Mouse (Mus musculus): Measurements from ENCODE around the gene Vegfb. TPM values are rescaled to one million over a fixed set of nuclear protein-coding genes. Genes with fewer than 3 reads are reported as not detected.

The Vegfb gene
- polyA plus RNA-seq (2012; rRNA removed) (46.7 and 55.7 TPM in 2 replicates), polyA plus RNA-seq (2014; fragmentation: Nextera tagmentation; extraction: Ambion mirVana) (44.9 and 54.5 TPM in 2 replicates)

DNA sequence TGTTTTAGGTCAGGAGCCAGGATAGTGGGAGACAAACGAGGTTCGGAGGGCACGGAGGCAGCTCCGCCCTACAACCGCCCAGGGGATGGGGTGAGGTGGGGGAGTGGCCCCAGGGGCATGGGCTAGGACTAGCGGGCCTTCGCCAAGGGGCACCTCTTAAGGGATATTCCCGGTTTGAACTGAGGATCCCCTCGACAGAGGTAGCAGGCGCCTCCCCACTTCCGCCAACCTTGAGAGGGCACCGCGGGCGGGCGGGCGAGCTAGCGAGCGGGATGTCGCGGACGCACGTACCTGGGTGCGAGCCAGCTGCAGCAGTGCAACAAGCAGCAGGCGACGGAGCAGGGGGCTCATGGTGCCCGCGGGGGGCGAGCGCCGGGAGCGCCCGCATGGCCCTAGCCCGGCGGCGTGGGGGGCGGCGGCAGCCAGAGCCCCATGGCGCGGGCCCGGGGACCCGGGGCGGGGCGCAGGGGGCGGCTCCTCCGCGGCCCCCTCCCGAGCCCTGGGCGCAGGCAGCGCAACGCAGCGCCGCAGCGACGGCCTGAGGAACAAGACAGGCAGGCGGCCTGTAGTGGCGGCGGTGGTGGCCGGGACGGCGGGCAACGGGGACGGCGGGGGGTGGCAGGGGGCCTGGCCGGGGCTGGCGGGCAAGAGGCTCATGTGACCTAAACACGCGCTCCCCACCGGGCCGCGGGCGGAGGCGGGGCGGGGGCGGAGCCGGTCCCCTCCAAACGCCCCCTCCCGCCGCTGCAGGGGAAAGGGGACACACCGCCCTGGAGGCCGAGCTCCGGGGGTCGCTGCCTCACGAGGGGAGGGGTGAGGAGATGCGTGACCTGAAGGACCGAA is at the start of gene Vegfb:
TSS of gene Vegfb (minus strand) at position 591 of the 843 bp plus-strand sequence.
- peaks cover 28% of the 10 kb centered on the region for H3K36me3 ChIP-seq (ENCODE audit: control insufficient read depth, insufficient read depth, low read length)
- WGBS, result under 1% methylated on average over 34 of the region's 85 CpGs

DNA sequence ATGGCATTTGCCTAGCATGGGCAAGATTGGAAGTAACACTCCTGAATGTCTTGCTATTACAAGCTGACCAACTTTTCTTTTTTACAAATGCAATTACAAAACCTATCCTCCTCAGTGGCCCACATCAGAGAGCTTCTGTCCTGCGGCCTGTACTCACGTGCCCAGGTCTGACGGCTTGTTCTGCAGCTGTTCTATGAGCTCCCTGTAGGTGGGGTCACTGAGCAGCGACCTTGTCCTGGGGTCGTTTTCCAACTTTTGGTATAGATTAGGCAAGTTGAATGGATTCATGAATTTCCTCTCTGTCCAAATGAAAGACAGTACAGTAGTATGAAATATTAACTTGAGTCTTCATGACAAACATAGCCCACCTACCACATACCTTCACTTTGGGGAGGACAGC is 46.6 kb upstream of the Vegfb start:
- no peak overlapping the region for H3K4me3 ChIP-seq (replicated peaks; ENCODE audit: low read length)
- no peak for TF ChIP-seq POLR2A (IDR thresholded peaks at IDR 0.05; ENCODE audit: borderline replicate concordance, extremely low read depth, insufficient read depth, insufficient read length)
- no peak overlapping the region for H3K4me2 ChIP-seq (replicated peaks; ENCODE audit: low read depth, low read length, severe bottlenecking)
- WGBS, result 90% methylated on average over 5 of the region's 5 CpGs
- H3K9me3 ChIP-seq (ENCODE audit: control insufficient read depth, low read length), result no peaks in the 10 kb centered on the region
- no peak for DNase-seq (ENCODE audit: low spot score)
- H3K4me1 ChIP-seq (ENCODE audit: control insufficient read depth, insufficient read depth, low read length), result peaks cover 5% of the 10 kb centered on the region
- no peak for ATAC-seq (ENCODE audit: low FRiP score, low read depth)
- H3K27ac ChIP-seq (replicated peaks; ENCODE audit: low read depth, low read length), result no peak overlapping the region
- no peak overlapping the region for H3K9ac ChIP-seq (ENCODE audit: low read depth, low read length, severe bottlenecking)
- H3K27me3 ChIP-seq (ENCODE audit: control insufficient read depth, insufficient read depth, low read length), result no peaks in the 10 kb centered on the region
- peaks cover 71% of the 10 kb centered on the region for H3K36me3 ChIP-seq (ENCODE audit: control insufficient read depth, insufficient read depth, low read length)

More for the DNA sequence above, at the start of gene Vegfb:
- Histone ChIP-seq H3K9me3 (ENCODE audit: control insufficient read depth, low read length) (no peaks in the 10 kb centered on the region), H3K27ac (replicated peaks; ENCODE audit: low read depth, low read length) (peak within 1 kb of the TSS; percentile 79), H3K4me1 (ENCODE audit: control insufficient read depth, insufficient read depth, low read length) (peaks cover 17% of the 10 kb centered on the region), H3K4me2 (replicated peaks; ENCODE audit: low read depth, low read length, severe bottlenecking) (peak within 1 kb of the TSS; percentile 83), H3K4me3 (replicated peaks; ENCODE audit: low read length) (peak within 1 kb of the TSS; percentile 82), H3K9ac (ENCODE audit: low read depth, low read length, severe bottlenecking) (peak within 1 kb of the TSS; percentile 88), H3K27me3 (ENCODE audit: control insufficient read depth, insufficient read depth, low read length) (no peaks in the 10 kb centered on the region)
- DNase-seq (ENCODE audit: low spot score) (peak; percentile 47), ATAC-seq (ENCODE audit: low FRiP score, low read depth) (peak; percentile 64)
- no peak for TF ChIP-seq POLR2A (IDR thresholded peaks at IDR 0.05; ENCODE audit: borderline replicate concordance, extremely low read depth, insufficient read depth, insufficient read length)

DNA sequence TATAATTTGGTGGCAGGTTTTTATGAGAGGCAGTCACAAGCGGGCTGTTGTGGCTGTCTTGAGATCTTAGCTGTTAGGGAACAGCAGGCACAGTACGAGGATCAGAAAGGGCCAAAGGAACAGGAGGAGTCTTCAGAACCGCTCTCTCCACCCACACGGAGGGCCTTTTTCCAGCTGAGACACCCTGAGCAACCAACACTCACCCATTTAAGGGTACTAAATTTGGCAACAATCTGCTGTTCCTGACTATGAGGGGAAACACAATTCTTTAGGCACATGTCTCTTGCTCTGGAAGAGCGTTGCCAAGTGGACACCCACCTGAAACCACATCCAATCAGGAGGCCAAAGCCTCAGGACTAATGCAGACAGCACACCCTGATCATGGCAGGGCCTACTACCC is 42.1 kb upstream of the Vegfb start:
- ATAC-seq (ENCODE audit: low FRiP score, low read depth) (no peak), DNase-seq (ENCODE audit: low spot score) (no peak)
- WGBS, result 93% methylated on average over 5 of the region's 5 CpGs
- H3K4me1 ChIP-seq (ENCODE audit: control insufficient read depth, insufficient read depth, low read length), result no peaks in the 10 kb centered on the region
- H3K9ac ChIP-seq (ENCODE audit: low read depth, low read length, severe bottlenecking), result no peak overlapping the region
- H3K27me3 ChIP-seq (ENCODE audit: control insufficient read depth, insufficient read depth, low read length), result no peaks in the 10 kb centered on the region
- H3K4me2 ChIP-seq (replicated peaks; ENCODE audit: low read depth, low read length, severe bottlenecking), result no peak overlapping the region
- H3K27ac ChIP-seq (replicated peaks; ENCODE audit: low read depth, low read length), result no peak overlapping the region
- no peak overlapping the region for H3K4me3 ChIP-seq (replicated peaks; ENCODE audit: low read length)
- no peak for TF ChIP-seq POLR2A (IDR thresholded peaks at IDR 0.05; ENCODE audit: borderline replicate concordance, extremely low read depth, insufficient read depth, insufficient read length)
- no peaks in the 10 kb centered on the region for H3K9me3 ChIP-seq (ENCODE audit: control insufficient read depth, low read length)
- H3K36me3 ChIP-seq (ENCODE audit: control insufficient read depth, insufficient read depth, low read length), result peaks cover 95% of the 10 kb centered on the region

DNA sequence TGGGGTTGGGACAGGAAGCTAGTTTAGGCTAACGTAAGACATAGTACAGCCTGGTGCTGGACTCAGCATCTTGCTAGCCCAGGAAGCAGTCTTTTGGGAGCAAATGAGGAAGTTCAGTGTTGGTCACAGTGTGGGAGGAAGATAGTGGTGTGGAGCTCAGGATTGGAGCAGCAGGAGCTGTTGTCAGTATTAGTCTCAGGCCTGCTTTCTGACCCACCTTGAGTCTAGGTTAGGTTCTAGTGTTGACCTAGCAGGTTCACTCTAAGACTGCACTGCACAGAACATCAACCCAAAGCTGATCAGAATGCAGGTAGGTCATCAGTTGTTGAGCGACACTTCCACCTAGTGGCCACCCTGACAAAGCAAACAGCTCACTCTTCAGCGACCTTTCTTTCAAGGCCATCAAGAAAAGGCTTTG is 32.8 kb upstream of the Vegfb start:
- no peak overlapping the region for H3K27ac ChIP-seq (replicated peaks; ENCODE audit: low read depth, low read length)
- no peaks in the 10 kb centered on the region for H3K4me1 ChIP-seq (ENCODE audit: control insufficient read depth, insufficient read depth, low read length)
- H3K9me3 ChIP-seq (ENCODE audit: control insufficient read depth, low read length), result no peaks in the 10 kb centered on the region
- H3K4me3 ChIP-seq (replicated peaks; ENCODE audit: low read length), result no peak overlapping the region
- H3K27me3 ChIP-seq (ENCODE audit: control insufficient read depth, insufficient read depth, low read length), result no peaks in the 10 kb centered on the region
- H3K36me3 ChIP-seq (ENCODE audit: control insufficient read depth, insufficient read depth, low read length), result peaks cover 72% of the 10 kb centered on the region
- WGBS, result 54% methylated on average over 3 of the region's 3 CpGs
- no peak for TF ChIP-seq POLR2A (IDR thresholded peaks at IDR 0.05; ENCODE audit: borderline replicate concordance, extremely low read depth, insufficient read depth, insufficient read length)
- no peak overlapping the region for H3K4me2 ChIP-seq (replicated peaks; ENCODE audit: low read depth, low read length, severe bottlenecking)
- no peak overlapping the region for H3K9ac ChIP-seq (ENCODE audit: low read depth, low read length, severe bottlenecking)
- ATAC-seq (ENCODE audit: low FRiP score, low read depth), result 0 out of 2 replicates have a peak, but pooled peaks have one; percentile 21
- peak; percentile 60 for DNase-seq (ENCODE audit: low spot score)

DNA sequence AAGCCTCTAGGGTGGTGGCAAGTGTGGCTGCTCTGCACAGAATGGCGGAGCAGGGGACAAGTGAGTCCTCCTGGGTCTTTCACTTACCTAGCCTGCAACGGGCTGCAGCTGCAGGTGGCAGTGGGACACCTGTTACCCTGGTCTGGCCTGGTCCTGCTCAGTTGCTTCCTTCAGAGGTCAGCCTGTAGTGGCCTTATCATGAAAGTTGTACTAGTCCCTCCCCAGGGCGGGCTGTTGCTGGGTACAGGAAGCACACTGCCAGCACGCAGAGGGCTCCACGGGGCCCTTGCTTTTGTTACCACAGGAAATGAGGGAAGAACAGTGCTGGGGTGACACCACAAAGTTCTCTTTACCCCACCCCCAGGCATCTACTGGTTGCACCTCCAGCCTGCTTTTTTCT is 31.7 kb upstream of the Vegfb start, which contains the start of gene Fermt3:
TSS of gene Fermt3 (minus strand) at position 279 of the 400 bp plus-strand sequence.
- Histone ChIP-seq H3K27ac (replicated peaks; ENCODE audit: low read depth, low read length) (no peak within 1 kb of the TSS), H3K4me2 (replicated peaks; ENCODE audit: low read depth, low read length, severe bottlenecking) (no peak within 1 kb of the TSS), H3K4me3 (replicated peaks; ENCODE audit: low read length) (no peak within 1 kb of the TSS), H3K9me3 (ENCODE audit: control insufficient read depth, low read length) (no peaks in the 10 kb centered on the region), H3K27me3 (ENCODE audit: control insufficient read depth, insufficient read depth, low read length) (no peaks in the 10 kb centered on the region), H3K36me3 (ENCODE audit: control insufficient read depth, insufficient read depth, low read length) (peaks cover 62% of the 10 kb centered on the region), H3K4me1 (ENCODE audit: control insufficient read depth, insufficient read depth, low read length) (no peaks in the 10 kb centered on the region), H3K9ac (ENCODE audit: low read depth, low read length, severe bottlenecking) (no peak within 1 kb of the TSS)
- 78% methylated on average over 5 of the region's 5 CpGs for WGBS
- DNase-seq (ENCODE audit: low spot score) (no peak), ATAC-seq (ENCODE audit: low FRiP score, low read depth) (no peak)
- no peak for TF ChIP-seq POLR2A (IDR thresholded peaks at IDR 0.05; ENCODE audit: borderline replicate concordance, extremely low read depth, insufficient read depth, insufficient read length)
